Mouse (Mus musculus): ENCODE measurements around the gene Fam184a. TPM values are rescaled to one million over a fixed set of nuclear protein-coding genes. Genes with fewer than 3 reads are reported as not detected.

Gene Fam184a
- polyA plus RNA-seq, 1 experiment = not detected

DNA sequence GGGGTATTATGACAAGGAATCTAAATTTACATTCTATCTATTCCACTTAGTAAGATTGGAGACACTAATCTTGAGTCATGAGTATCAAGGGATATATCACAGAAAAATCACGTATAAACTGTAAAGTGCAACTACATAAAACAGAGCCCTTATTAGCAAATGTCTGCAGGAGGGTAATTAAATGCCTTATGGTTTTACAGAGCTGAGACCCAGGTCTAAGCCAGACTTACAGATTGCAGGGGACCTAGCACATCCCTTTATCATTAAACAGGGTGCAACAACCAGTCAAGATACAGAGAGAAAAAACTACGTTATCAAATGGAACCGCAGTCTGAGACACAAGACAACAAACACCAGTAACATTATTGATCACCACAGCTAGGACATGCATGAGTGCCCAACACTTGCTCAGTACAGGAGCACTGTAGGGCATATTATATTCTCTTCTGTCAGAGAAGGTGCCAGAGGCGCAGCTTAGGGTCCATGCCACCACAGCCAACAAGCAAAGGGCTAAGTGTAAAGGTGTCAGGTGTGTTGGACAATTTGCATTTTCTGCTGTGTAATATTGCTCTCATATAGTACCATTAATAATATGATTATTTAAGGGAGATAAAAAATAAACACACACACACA is 61.9 kb downstream of the Fam184a start:
- Histone ChIP-seq H3K4me3 (ENCODE audit: insufficient read depth, poor library complexity, severe bottlenecking) (no peak overlapping the region), H3ac (ENCODE audit: control insufficient read depth, insufficient read length, low read depth) (no peak overlapping the region), H3K79me2 (ENCODE audit: control insufficient read depth, insufficient read depth) (no peaks in the 10 kb centered on the region), H3K79me3 (ENCODE audit: low read depth) (no peaks in the 10 kb centered on the region), H3K27me3 (ENCODE audit: control insufficient read depth, insufficient read depth, insufficient read length) (no peaks in the 10 kb centered on the region), H3K36me3 (ENCODE audit: control insufficient read depth, insufficient read depth) (no peaks in the 10 kb centered on the region)
- TF ChIP-seq MAX (IDR thresholded peaks at IDR 0.05) (no peak), USF1 (IDR thresholded peaks at IDR 0.05; ENCODE audit: low read depth) (no peak), CTCF (IDR thresholded peaks at IDR 0.05; ENCODE audit: control insufficient read depth, insufficient read depth, insufficient read length) (no peak)

DNA sequence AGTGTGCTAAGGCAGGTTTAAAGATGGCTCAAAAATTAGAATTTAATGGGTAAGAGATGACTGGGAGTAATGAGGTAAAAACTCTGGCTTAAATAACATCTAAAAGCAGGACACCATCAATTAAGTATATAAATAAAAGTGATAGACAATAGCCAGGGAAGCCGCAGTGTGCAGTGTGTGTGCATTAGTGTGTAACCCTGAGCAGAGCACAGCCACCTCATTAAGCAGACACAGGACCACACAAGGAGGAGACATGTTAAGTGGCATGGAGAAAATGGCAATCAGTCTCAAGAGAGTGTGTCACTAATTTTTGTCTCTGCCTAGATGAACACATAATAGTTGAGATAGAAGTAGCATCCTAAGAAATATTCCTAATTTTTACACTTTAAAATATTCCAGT is 62.4 kb downstream of the Fam184a start:
- Histone ChIP-seq H3K36me3 (ENCODE audit: control insufficient read depth, insufficient read depth) (no peaks in the 10 kb centered on the region), H3K79me3 (ENCODE audit: low read depth) (no peaks in the 10 kb centered on the region), H3K79me2 (ENCODE audit: control insufficient read depth, insufficient read depth) (no peaks in the 10 kb centered on the region), H3ac (ENCODE audit: control insufficient read depth, insufficient read length, low read depth) (no peak overlapping the region), H3K27me3 (ENCODE audit: control insufficient read depth, insufficient read depth, insufficient read length) (no peaks in the 10 kb centered on the region), H3K4me3 (ENCODE audit: insufficient read depth, poor library complexity, severe bottlenecking) (no peak overlapping the region)
- no peak for TF ChIP-seq USF1 (IDR thresholded peaks at IDR 0.05; ENCODE audit: low read depth)
- no peak for TF ChIP-seq MAX (IDR thresholded peaks at IDR 0.05)
- TF ChIP-seq CTCF (IDR thresholded peaks at IDR 0.05; ENCODE audit: control insufficient read depth, insufficient read depth, insufficient read length) = no peak
- no peak for TF ChIP-seq CEBPB (IDR thresholded peaks at IDR 0.05; ENCODE audit: low read depth)
- TF ChIP-seq FOSL1 (IDR thresholded peaks at IDR 0.05; ENCODE audit: insufficient read depth, low read length, poor library complexity, severe bottlenecking) = no peak
- no peak for TF ChIP-seq MYOD1 (IDR thresholded peaks at IDR 0.05; ENCODE audit: control insufficient read depth, insufficient read length, low read depth)
- TF ChIP-seq MYOG (IDR thresholded peaks at IDR 0.05; ENCODE audit: control insufficient read depth, extremely low read depth, insufficient read length) = no peak

DNA sequence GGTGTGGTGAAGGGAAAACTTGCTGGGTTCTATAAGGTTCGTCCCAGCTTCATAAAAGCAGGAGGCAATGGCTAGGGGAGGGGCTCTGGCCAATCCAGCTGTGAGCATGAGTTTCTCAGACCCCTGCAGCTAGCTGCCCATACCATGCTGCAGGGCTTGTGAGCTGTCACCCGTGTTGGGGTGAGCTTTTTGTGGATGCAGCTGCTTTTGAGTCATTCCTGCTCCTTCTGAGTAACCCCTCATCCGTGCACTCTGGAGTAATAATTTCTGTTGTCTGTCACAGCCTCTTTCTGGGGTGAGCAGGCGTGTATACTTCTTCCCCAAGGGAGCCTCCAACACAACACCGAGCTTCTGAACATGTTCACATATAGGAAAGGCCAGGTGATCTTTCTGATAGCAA is 63.0 kb downstream of the Fam184a start:
- Histone ChIP-seq H3K36me3 (ENCODE audit: control insufficient read depth, insufficient read depth) (no peaks in the 10 kb centered on the region), H3K4me3 (ENCODE audit: insufficient read depth, poor library complexity, severe bottlenecking) (no peak overlapping the region), H3K79me3 (ENCODE audit: low read depth) (no peaks in the 10 kb centered on the region), H3ac (ENCODE audit: control insufficient read depth, insufficient read length, low read depth) (no peak overlapping the region), H3K79me2 (ENCODE audit: control insufficient read depth, insufficient read depth) (no peaks in the 10 kb centered on the region), H3K27me3 (ENCODE audit: control insufficient read depth, insufficient read depth, insufficient read length) (no peaks in the 10 kb centered on the region)
- no peak for TF ChIP-seq CEBPB (IDR thresholded peaks at IDR 0.05; ENCODE audit: low read depth)
- no peak for TF ChIP-seq USF1 (IDR thresholded peaks at IDR 0.05; ENCODE audit: low read depth)
- TF ChIP-seq MYOG (IDR thresholded peaks at IDR 0.05; ENCODE audit: control insufficient read depth, extremely low read depth, insufficient read length) = no peak
- no peak for TF ChIP-seq MAX (IDR thresholded peaks at IDR 0.05)
- TF ChIP-seq CTCF (IDR thresholded peaks at IDR 0.05; ENCODE audit: control insufficient read depth, insufficient read depth, insufficient read length) = no peak
- no peak for TF ChIP-seq MYOD1 (IDR thresholded peaks at IDR 0.05; ENCODE audit: control insufficient read depth, insufficient read length, low read depth)
- no peak for TF ChIP-seq FOSL1 (IDR thresholded peaks at IDR 0.05; ENCODE audit: insufficient read depth, low read length, poor library complexity, severe bottlenecking)

DNA sequence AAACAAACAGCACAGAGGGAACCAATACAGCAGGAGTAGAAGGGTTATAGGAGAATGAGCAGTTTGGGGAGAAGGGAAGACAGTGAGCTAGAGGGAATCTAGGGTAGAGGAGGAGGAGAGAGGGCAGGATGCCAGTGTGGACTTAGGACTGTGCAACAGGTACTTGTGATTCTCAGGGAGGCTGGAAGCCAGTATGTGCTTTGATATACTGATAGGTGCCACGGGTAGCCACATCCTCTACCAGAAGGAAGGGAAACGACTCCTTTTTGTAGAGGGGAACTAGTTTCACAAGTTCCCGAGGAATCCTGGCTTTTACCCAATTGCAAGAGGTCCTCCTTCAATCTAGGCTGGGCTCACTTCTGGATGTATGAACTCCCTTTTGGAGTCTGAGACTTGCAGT is 65.1 kb downstream of the Fam184a start:
- H3K36me3 ChIP-seq (ENCODE audit: control insufficient read depth, insufficient read depth) = no peaks in the 10 kb centered on the region
- TF ChIP-seq MYOD1 (IDR thresholded peaks at IDR 0.05; ENCODE audit: control insufficient read depth, insufficient read length, low read depth) (no peak), USF1 (IDR thresholded peaks at IDR 0.05; ENCODE audit: low read depth) (no peak), FOSL1 (IDR thresholded peaks at IDR 0.05; ENCODE audit: insufficient read depth, low read length, poor library complexity, severe bottlenecking) (no peak), CTCF (IDR thresholded peaks at IDR 0.05; ENCODE audit: control insufficient read depth, insufficient read depth, insufficient read length) (no peak), MAX (IDR thresholded peaks at IDR 0.05) (no peak), MYOG (IDR thresholded peaks at IDR 0.05; ENCODE audit: control insufficient read depth, extremely low read depth, insufficient read length) (no peak), CEBPB (IDR thresholded peaks at IDR 0.05; ENCODE audit: low read depth) (no peak)
- no peaks in the 10 kb centered on the region for H3K79me2 ChIP-seq (ENCODE audit: control insufficient read depth, insufficient read depth)
- no peaks in the 10 kb centered on the region for H3K27me3 ChIP-seq (ENCODE audit: control insufficient read depth, insufficient read depth, insufficient read length)
- H3ac ChIP-seq (ENCODE audit: control insufficient read depth, insufficient read length, low read depth) = no peak overlapping the region
- no peak overlapping the region for H3K4me3 ChIP-seq (ENCODE audit: insufficient read depth, poor library complexity, severe bottlenecking)
- no peaks in the 10 kb centered on the region for H3K79me3 ChIP-seq (ENCODE audit: low read depth)

DNA sequence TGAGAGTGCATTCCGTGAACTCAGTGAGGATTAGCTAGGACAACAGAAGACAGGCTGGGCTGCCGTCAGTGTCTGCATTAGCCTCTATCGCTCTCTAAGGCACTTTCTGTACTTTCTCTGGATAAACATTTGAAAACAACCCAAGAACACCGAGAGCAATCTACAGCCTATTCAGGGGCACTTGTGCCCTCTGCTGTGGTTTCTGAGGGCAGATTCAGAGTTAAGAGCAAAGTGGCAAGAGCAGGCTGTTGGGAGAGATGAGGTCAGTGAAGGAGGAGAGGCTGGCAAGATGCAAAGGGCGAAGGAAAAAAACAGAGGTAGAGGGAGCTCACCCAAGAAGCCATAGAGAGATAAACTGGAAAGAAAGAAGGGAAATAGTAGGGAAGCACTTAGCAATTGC is 67.7 kb downstream of the Fam184a start:
- Histone ChIP-seq H3K36me3 (ENCODE audit: control insufficient read depth, insufficient read depth) (no peaks in the 10 kb centered on the region), H3K79me2 (ENCODE audit: control insufficient read depth, insufficient read depth) (no peaks in the 10 kb centered on the region), H3ac (ENCODE audit: control insufficient read depth, insufficient read length, low read depth) (no peak overlapping the region), H3K4me3 (ENCODE audit: insufficient read depth, poor library complexity, severe bottlenecking) (no peak overlapping the region), H3K79me3 (ENCODE audit: low read depth) (no peaks in the 10 kb centered on the region), H3K27me3 (ENCODE audit: control insufficient read depth, insufficient read depth, insufficient read length) (no peaks in the 10 kb centered on the region)
- TF ChIP-seq USF1 (IDR thresholded peaks at IDR 0.05; ENCODE audit: low read depth) = no peak
- no peak for TF ChIP-seq MAX (IDR thresholded peaks at IDR 0.05)
- TF ChIP-seq MYOD1 (IDR thresholded peaks at IDR 0.05; ENCODE audit: control insufficient read depth, insufficient read length, low read depth) = no peak
- TF ChIP-seq CTCF (IDR thresholded peaks at IDR 0.05; ENCODE audit: control insufficient read depth, insufficient read depth, insufficient read length) = no peak
- no peak for TF ChIP-seq FOSL1 (IDR thresholded peaks at IDR 0.05; ENCODE audit: insufficient read depth, low read length, poor library complexity, severe bottlenecking)
- TF ChIP-seq MYOG (IDR thresholded peaks at IDR 0.05; ENCODE audit: control insufficient read depth, extremely low read depth, insufficient read length) = no peak
- TF ChIP-seq CEBPB (IDR thresholded peaks at IDR 0.05; ENCODE audit: low read depth) = no peak

All from C2C12 (cell line).